36 mouse cellular contexts compared by ENCODE assay signal in genomic region chr1:90214021-90214420, GRCm38 (mm10). TPM values are rescaled to one million over a fixed set of nuclear protein-coding genes. Genes with fewer than 3 reads are reported as not detected.
"Had no signal": no experiment of that assay in that cellular context is flagged by ENCODE, and none has a peak within 500 bp of the region (broad histone marks: within the 10 kb centered on the region; RNA-seq: fewer than 3 reads in every experiment).

No protein-coding gene starts in this region.

- ATAC-seq: liver, embryonic 12.5 days; liver, postnatal 0 days; lung, postnatal 0 days; midbrain, embryonic 13.5 days; midbrain, embryonic 15.5 days; midbrain, embryonic 16.5 days had no signal

- H3K27me3 ChIP-seq: limb, embryonic 13.5 days; limb, embryonic 15.5 days; liver, embryonic 15.5 days; midbrain, embryonic 12.5 days; neural tube, embryonic 12.5 days had no signal

- H3K36me3 ChIP-seq: liver, embryonic 13.5 days; liver, embryonic 15.5 days; lung, embryonic 15.5 days; midbrain, embryonic 15.5 days had no signal

- H3K4me3 ChIP-seq: limb, embryonic 10.5 days; limb, embryonic 12.5 days; limb, embryonic 13.5 days; limb, embryonic 15.5 days; liver, embryonic 12.5 days; liver, embryonic 13.5 days; liver, embryonic 15.5 days; lung, embryonic 15.5 days; midbrain, embryonic 10.5 days; midbrain, embryonic 12.5 days; midbrain, embryonic 13.5 days; midbrain, embryonic 15.5 days; myocyte; neural tube, embryonic 12.5 days had no signal

- H3K27ac ChIP-seq: limb, embryonic 10.5 days; limb, embryonic 12.5 days; limb, embryonic 13.5 days; limb, embryonic 15.5 days; liver, embryonic 12.5 days; liver, embryonic 13.5 days; liver, embryonic 14.5 days; liver, embryonic 15.5 days; lung, embryonic 15.5 days; macrophage; midbrain, embryonic 10.5 days; midbrain, embryonic 12.5 days; midbrain, embryonic 13.5 days; midbrain, embryonic 15.5 days; neural tube, embryonic 12.5 days had no signal

- DNase-seq: left cerebral cortex, postnatal 4 days; liver; liver, embryonic 13.5 days; liver, postnatal 0 days; lung, adult 18-20 months; lung, adult 2 months; lung, embryonic 14.5 days; lung, postnatal 10 days; lung, postnatal 14 days; lung, postnatal 36 days; lung, postnatal 4 days; midbrain, embryonic 14.5 days had no signal

- H3K9me3 ChIP-seq: limb, embryonic 10.5 days; limb, embryonic 15.5 days; liver, embryonic 12.5 days; liver, embryonic 13.5 days; liver, embryonic 15.5 days; lung, embryonic 15.5 days; midbrain, embryonic 10.5 days; midbrain, embryonic 12.5 days; midbrain, embryonic 13.5 days; midbrain, embryonic 15.5 days; neural tube, embryonic 12.5 days had no signal

- H3K4me2 ChIP-seq: limb, embryonic 12.5 days; limb, embryonic 13.5 days; limb, embryonic 15.5 days; liver, embryonic 11.5 days; liver, embryonic 12.5 days; liver, embryonic 13.5 days; liver, embryonic 15.5 days; lung, embryonic 14.5 days; lung, embryonic 15.5 days; midbrain, embryonic 11.5 days; midbrain, embryonic 12.5 days; midbrain, embryonic 13.5 days; midbrain, embryonic 15.5 days; neural tube, embryonic 12.5 days had no signal

- H3K4me1 ChIP-seq: liver, embryonic 15.5 days; megakaryocyte, embryonic 14.5 days had no signal

- H3K9ac ChIP-seq: limb, embryonic 12.5 days; limb, embryonic 13.5 days; limb, embryonic 15.5 days; liver, embryonic 12.5 days; liver, embryonic 13.5 days; liver, embryonic 14.5 days; liver, embryonic 15.5 days; liver, postnatal 0 days; lung, embryonic 14.5 days; lung, embryonic 15.5 days; midbrain, embryonic 12.5 days; midbrain, embryonic 13.5 days; midbrain, embryonic 15.5 days; neural tube, embryonic 12.5 days had no signal

RNA-seq across cellular contexts. Expression of gene Ackr3, which starts 10.2 kb away (rescaled TPM):
- total RNA-seq: megakaryocyte progenitor cell, adult 5-6 weeks; megakaryocyte, adult 5-6 weeks; megakaryocyte-erythroid progenitor cell, adult 5-6 weeks; monocyte, adult 5-6 weeks had no signal
- polyA plus RNA-seq: macrophage had no signal
